Mouse (Mus musculus): ENCODE data around the gene Cep83. TPM values are rescaled to one million over a fixed set of nuclear protein-coding genes. Genes with fewer than 3 reads are reported as not detected.

The Cep83 gene
- total RNA-seq, 2 experiments from 2014 or later: 59.4 to 65.4 TPM

GRCm38 (mm10) chr10:94818781-94819665, 130.6 kb downstream of the Cep83 start:
- no peak for ATAC-seq (replicated peaks; ENCODE audit: low FRiP score, low TSS enrichment, poor library complexity, severe bottlenecking)

- ATAC-seq (replicated peaks; ENCODE audit: low FRiP score, low TSS enrichment, poor library complexity, severe bottlenecking): no peak
Measured at GRCm38 (mm10) chr10:94823971-94824760, 135.7 kb downstream of the Cep83 start.

- ATAC-seq (replicated peaks; ENCODE audit: low FRiP score, low TSS enrichment, poor library complexity, severe bottlenecking): no peak
Measured at GRCm38 (mm10) chr10:94825951-94826350, 137.5 kb downstream of the Cep83 start.

- no peak for ATAC-seq (replicated peaks; ENCODE audit: low FRiP score, low TSS enrichment, poor library complexity, severe bottlenecking)
Measured at GRCm38 (mm10) chr10:94826436-94826835, 138.0 kb downstream of the Cep83 start.

- no peak for ATAC-seq (replicated peaks; ENCODE audit: low FRiP score, low TSS enrichment, poor library complexity, severe bottlenecking)
Measured at GRCm38 (mm10) chr10:94827325-94827724, 138.9 kb downstream of the Cep83 start.

GRCm38 (mm10) chr10:94827890-94828733, 139.7 kb downstream of the Cep83 start:
- no peak for ATAC-seq (replicated peaks; ENCODE audit: low FRiP score, low TSS enrichment, poor library complexity, severe bottlenecking)

- ATAC-seq (replicated peaks; ENCODE audit: low FRiP score, low TSS enrichment, poor library complexity, severe bottlenecking): no peak
Measured at GRCm38 (mm10) chr10:94828734-94829230, 140.3 kb downstream of the Cep83 start.

- ATAC-seq (replicated peaks; ENCODE audit: low FRiP score, low TSS enrichment, poor library complexity, severe bottlenecking): peak; percentile 76
Measured at GRCm38 (mm10) chr10:94829407-94829806, 141.0 kb downstream of the Cep83 start.

DNA sequence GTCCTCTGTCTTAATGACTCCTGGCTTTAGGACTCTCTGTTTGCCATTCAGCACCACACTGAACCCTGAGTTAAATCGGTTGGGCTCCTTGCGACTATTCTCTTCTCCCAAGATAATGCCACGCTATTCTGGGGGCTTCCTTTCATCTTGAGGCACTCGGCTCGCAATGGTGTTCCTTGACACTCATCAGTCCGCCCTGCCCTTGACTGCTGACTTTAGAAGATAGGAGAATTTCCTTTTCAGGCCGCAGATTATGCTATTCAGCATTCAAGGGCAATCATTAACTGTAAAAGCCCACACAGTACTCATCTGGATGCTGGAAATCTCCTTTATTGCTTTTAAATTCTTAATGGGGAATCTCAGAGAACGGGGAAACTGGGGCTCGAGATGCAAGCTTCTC, 147.4 kb downstream of the Cep83 start:
- ATAC-seq (replicated peaks; ENCODE audit: low FRiP score, low TSS enrichment, poor library complexity, severe bottlenecking): no peak
